Mouse (Mus musculus): ENCODE results near the gene Gm17657. TPM values are rescaled to one million over a fixed set of nuclear protein-coding genes. Genes with fewer than 3 reads are reported as not detected.

Gm17657 gene
- polyA plus RNA-seq, 1 experiment, result 2.4 TPM

- H3K4me3 ChIP-seq (ENCODE audit: low read depth, low read length), result no peak overlapping the region
- H3K4me1 ChIP-seq (ENCODE audit: control insufficient read depth, insufficient read depth, low read length), result no peaks in the 10 kb centered on the region
- H3K27ac ChIP-seq (ENCODE audit: insufficient read depth, low read length), result no peak overlapping the region
- TF ChIP-seq POLR2A (IDR thresholded peaks at IDR 0.05; ENCODE audit: insufficient read depth, low read length) (no peak), EP300 (IDR thresholded peaks at IDR 0.05; ENCODE audit: insufficient read depth, low read depth, low read length) (no peak), CTCF (IDR thresholded peaks at IDR 0.05; ENCODE audit: low read depth, low read length) (no peak)
- H3K9me3 ChIP-seq (replicated peaks; ENCODE audit: control insufficient read depth, insufficient read depth, low read length, poor library complexity, severe bottlenecking), result no peaks in the 10 kb centered on the region
- peaks cover 8% of the 10 kb centered on the region for H3K36me3 ChIP-seq (ENCODE audit: control insufficient read depth, insufficient read depth, low read length, poor library complexity, severe bottlenecking)
- H3K27me3 ChIP-seq (ENCODE audit: control insufficient read depth, insufficient read depth, low read length, poor library complexity, severe bottlenecking), result no peaks in the 10 kb centered on the region
- H3K9ac ChIP-seq (ENCODE audit: low read depth, poor library complexity, severe bottlenecking), result no peak overlapping the region
Measured at GRCm38 (mm10) chr17:29569831-29570230, 20.4 kb upstream of the Gm17657 start.

DNA sequence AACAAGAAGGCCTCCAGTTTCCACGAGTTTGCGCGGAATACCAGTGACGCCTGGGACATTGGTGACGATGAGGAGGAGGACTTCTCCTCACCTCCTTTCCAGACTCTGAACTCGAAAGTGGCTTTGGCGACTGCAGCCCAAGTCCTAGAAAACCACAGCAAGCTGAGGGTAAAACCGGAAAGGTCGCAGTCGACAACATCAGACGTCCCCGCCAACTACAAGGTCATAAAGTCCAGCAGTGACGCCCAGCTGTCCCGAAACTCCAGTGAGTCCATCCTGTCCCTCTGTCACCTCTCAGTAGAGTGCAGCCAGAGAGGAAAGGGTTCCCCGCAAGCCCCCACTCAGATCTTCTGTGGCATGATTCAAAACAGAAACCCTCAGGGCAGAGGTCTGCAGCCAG lies 19.0 kb upstream of the Gm17657 start:
- peaks cover 6% of the 10 kb centered on the region for H3K36me3 ChIP-seq (ENCODE audit: control insufficient read depth, insufficient read depth, low read length, poor library complexity, severe bottlenecking)
- H3K9me3 ChIP-seq (replicated peaks; ENCODE audit: control insufficient read depth, insufficient read depth, low read length, poor library complexity, severe bottlenecking), result no peaks in the 10 kb centered on the region
- no peaks in the 10 kb centered on the region for H3K27me3 ChIP-seq (ENCODE audit: control insufficient read depth, insufficient read depth, low read length, poor library complexity, severe bottlenecking)
- no peak overlapping the region for H3K4me3 ChIP-seq (ENCODE audit: low read depth, low read length)
- no peak for TF ChIP-seq EP300 (IDR thresholded peaks at IDR 0.05; ENCODE audit: insufficient read depth, low read depth, low read length)
- TF ChIP-seq POLR2A (IDR thresholded peaks at IDR 0.05; ENCODE audit: insufficient read depth, low read length), result no peak
- TF ChIP-seq CTCF (IDR thresholded peaks at IDR 0.05; ENCODE audit: low read depth, low read length), result no peak
- H3K9ac ChIP-seq (ENCODE audit: low read depth, poor library complexity, severe bottlenecking), result no peak overlapping the region
- H3K27ac ChIP-seq (ENCODE audit: insufficient read depth, low read length), result no peak overlapping the region
- no peaks in the 10 kb centered on the region for H3K4me1 ChIP-seq (ENCODE audit: control insufficient read depth, insufficient read depth, low read length)

DNA sequence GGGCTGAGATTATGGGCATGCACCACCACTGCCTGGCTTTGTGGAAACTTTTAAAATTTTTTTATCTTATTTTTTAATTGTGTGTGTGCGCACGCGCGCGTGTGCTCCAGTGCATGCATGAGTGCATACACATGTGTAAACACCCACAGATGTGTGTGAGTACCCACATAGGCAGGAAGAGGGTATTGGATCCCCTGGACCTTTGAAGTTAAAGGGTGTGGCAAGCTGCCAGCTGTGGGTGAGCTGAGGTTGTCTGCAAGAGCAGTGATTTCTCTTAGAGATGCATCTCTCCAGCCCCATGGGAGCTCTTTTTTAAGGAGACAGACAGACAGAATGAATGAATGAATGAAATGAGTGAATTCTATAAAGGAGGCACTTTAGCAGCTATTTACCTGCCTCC lies 16.1 kb upstream of the Gm17657 start:
- Histone ChIP-seq H3K4me1 (ENCODE audit: control insufficient read depth, insufficient read depth, low read length) (no peaks in the 10 kb centered on the region), H3K27ac (ENCODE audit: insufficient read depth, low read length) (no peak overlapping the region), H3K4me3 (ENCODE audit: low read depth, low read length) (no peak overlapping the region), H3K9me3 (replicated peaks; ENCODE audit: control insufficient read depth, insufficient read depth, low read length, poor library complexity, severe bottlenecking) (no peaks in the 10 kb centered on the region), H3K27me3 (ENCODE audit: control insufficient read depth, insufficient read depth, low read length, poor library complexity, severe bottlenecking) (no peaks in the 10 kb centered on the region), H3K9ac (ENCODE audit: low read depth, poor library complexity, severe bottlenecking) (no peak overlapping the region), H3K36me3 (ENCODE audit: control insufficient read depth, insufficient read depth, low read length, poor library complexity, severe bottlenecking) (no peaks in the 10 kb centered on the region)
- TF ChIP-seq CTCF (IDR thresholded peaks at IDR 0.05; ENCODE audit: low read depth, low read length), result no peak
- TF ChIP-seq POLR2A (IDR thresholded peaks at IDR 0.05; ENCODE audit: insufficient read depth, low read length), result no peak
- TF ChIP-seq EP300 (IDR thresholded peaks at IDR 0.05; ENCODE audit: insufficient read depth, low read depth, low read length), result no peak

DNA sequence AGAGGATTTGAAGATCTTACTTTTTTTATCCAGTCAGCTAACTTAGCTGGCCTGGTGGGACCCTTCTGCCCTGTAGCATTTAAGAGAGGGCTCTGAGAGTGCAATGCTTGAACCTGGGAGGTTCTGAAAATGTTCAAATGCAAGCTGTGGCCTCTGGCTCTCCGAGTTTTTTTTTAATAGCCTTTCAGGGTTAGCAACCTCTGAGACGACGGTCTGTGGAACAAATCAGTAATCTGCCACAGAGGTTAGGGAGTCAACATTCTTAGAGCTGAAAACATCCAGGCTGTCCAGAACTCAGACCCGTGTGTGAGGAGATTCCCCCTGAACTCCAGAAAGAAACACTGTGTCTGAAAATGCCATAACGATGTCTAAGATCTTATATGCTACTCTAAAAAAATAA lies 9.0 kb upstream of the Gm17657 start:
- H3K4me3 ChIP-seq (ENCODE audit: low read depth, low read length), result no peak overlapping the region
- no peak overlapping the region for H3K9ac ChIP-seq (ENCODE audit: low read depth, poor library complexity, severe bottlenecking)
- no peak overlapping the region for H3K27ac ChIP-seq (ENCODE audit: insufficient read depth, low read length)
- no peaks in the 10 kb centered on the region for H3K9me3 ChIP-seq (replicated peaks; ENCODE audit: control insufficient read depth, insufficient read depth, low read length, poor library complexity, severe bottlenecking)
- TF ChIP-seq EP300 (IDR thresholded peaks at IDR 0.05; ENCODE audit: insufficient read depth, low read depth, low read length) (no peak), CTCF (IDR thresholded peaks at IDR 0.05; ENCODE audit: low read depth, low read length) (no peak), POLR2A (IDR thresholded peaks at IDR 0.05; ENCODE audit: insufficient read depth, low read length) (no peak)
- peaks cover 2% of the 10 kb centered on the region for H3K4me1 ChIP-seq (ENCODE audit: control insufficient read depth, insufficient read depth, low read length)
- no peaks in the 10 kb centered on the region for H3K36me3 ChIP-seq (ENCODE audit: control insufficient read depth, insufficient read depth, low read length, poor library complexity, severe bottlenecking)
- no peaks in the 10 kb centered on the region for H3K27me3 ChIP-seq (ENCODE audit: control insufficient read depth, insufficient read depth, low read length, poor library complexity, severe bottlenecking)

GRCm38 (mm10) chr17:29556893-29557292 lies 7.5 kb upstream of the Gm17657 start:
- H3K9ac ChIP-seq (ENCODE audit: low read depth, poor library complexity, severe bottlenecking), result no peak overlapping the region
- no peaks in the 10 kb centered on the region for H3K9me3 ChIP-seq (replicated peaks; ENCODE audit: control insufficient read depth, insufficient read depth, low read length, poor library complexity, severe bottlenecking)
- H3K4me1 ChIP-seq (ENCODE audit: control insufficient read depth, insufficient read depth, low read length), result peaks cover 2% of the 10 kb centered on the region
- no peaks in the 10 kb centered on the region for H3K27me3 ChIP-seq (ENCODE audit: control insufficient read depth, insufficient read depth, low read length, poor library complexity, severe bottlenecking)
- TF ChIP-seq POLR2A (IDR thresholded peaks at IDR 0.05; ENCODE audit: insufficient read depth, low read length) (no peak), CTCF (IDR thresholded peaks at IDR 0.05; ENCODE audit: low read depth, low read length) (no peak), EP300 (IDR thresholded peaks at IDR 0.05; ENCODE audit: insufficient read depth, low read depth, low read length) (no peak)
- no peak overlapping the region for H3K4me3 ChIP-seq (ENCODE audit: low read depth, low read length)
- no peaks in the 10 kb centered on the region for H3K36me3 ChIP-seq (ENCODE audit: control insufficient read depth, insufficient read depth, low read length, poor library complexity, severe bottlenecking)
- no peak overlapping the region for H3K27ac ChIP-seq (ENCODE audit: insufficient read depth, low read length)

DNA sequence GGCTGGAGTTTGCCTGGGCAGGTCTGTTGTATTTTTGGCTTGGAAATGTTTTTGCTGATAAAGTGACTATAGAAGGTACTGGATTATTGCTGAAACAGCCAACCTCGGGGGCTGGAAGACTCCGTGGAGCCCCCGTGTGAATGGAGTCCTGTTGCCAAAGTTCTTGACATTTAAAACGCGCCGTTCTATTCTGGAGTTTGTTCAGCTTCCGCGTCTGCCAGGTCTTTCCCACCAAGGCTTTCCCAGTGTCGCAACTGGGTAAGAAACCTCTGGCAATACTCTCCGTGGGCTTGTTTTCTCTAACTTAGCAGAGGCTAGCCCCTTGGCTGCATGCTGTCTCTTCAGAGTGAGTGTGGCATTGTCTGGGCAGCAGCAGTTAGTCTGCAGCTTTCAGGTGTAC lies 7.0 kb upstream of the Gm17657 start:
- no peak for TF ChIP-seq POLR2A (IDR thresholded peaks at IDR 0.05; ENCODE audit: insufficient read depth, low read length)
- TF ChIP-seq CTCF (IDR thresholded peaks at IDR 0.05; ENCODE audit: low read depth, low read length), result no peak
- no peak for TF ChIP-seq EP300 (IDR thresholded peaks at IDR 0.05; ENCODE audit: insufficient read depth, low read depth, low read length)
- H3K27ac ChIP-seq (ENCODE audit: insufficient read depth, low read length), result no peak overlapping the region
- H3K9me3 ChIP-seq (replicated peaks; ENCODE audit: control insufficient read depth, insufficient read depth, low read length, poor library complexity, severe bottlenecking), result no peaks in the 10 kb centered on the region
- no peak overlapping the region for H3K4me3 ChIP-seq (ENCODE audit: low read depth, low read length)
- H3K27me3 ChIP-seq (ENCODE audit: control insufficient read depth, insufficient read depth, low read length, poor library complexity, severe bottlenecking), result no peaks in the 10 kb centered on the region
- H3K9ac ChIP-seq (ENCODE audit: low read depth, poor library complexity, severe bottlenecking), result no peak overlapping the region
- H3K4me1 ChIP-seq (ENCODE audit: control insufficient read depth, insufficient read depth, low read length), result peaks cover 2% of the 10 kb centered on the region
- no peaks in the 10 kb centered on the region for H3K36me3 ChIP-seq (ENCODE audit: control insufficient read depth, insufficient read depth, low read length, poor library complexity, severe bottlenecking)

Measured in ES-Bruce4 (cell line).